Mouse (Mus musculus): Measurements from ENCODE around the gene Cyp4a31. TPM values are rescaled to one million over a fixed set of nuclear protein-coding genes. Genes with fewer than 3 reads are reported as not detected.
"Not testable (repeated sequence)": the region's sequence is repeated elsewhere in the genome, so short reads cannot be mapped to it uniquely, and the experiment has no call there.

Gene Cyp4a31
- polyA plus RNA-seq, 1 experiment = not detected

- no peaks in the 10 kb centered on the region for H3K27me3 ChIP-seq (ENCODE audit: control insufficient read depth, insufficient read depth, insufficient read length)
- no peaks in the 10 kb centered on the region for H3K36me3 ChIP-seq (ENCODE audit: control insufficient read depth, insufficient read depth)
- H3K79me3 ChIP-seq (ENCODE audit: low read depth) = no peaks in the 10 kb centered on the region
- TF ChIP-seq MAX (IDR thresholded peaks at IDR 0.05) (no peak), MYOD1 (IDR thresholded peaks at IDR 0.05; ENCODE audit: control insufficient read depth, insufficient read length, low read depth) (no peak), FOSL1 (IDR thresholded peaks at IDR 0.05; ENCODE audit: insufficient read depth, low read length, poor library complexity, severe bottlenecking) (no peak), MYOG (IDR thresholded peaks at IDR 0.05; ENCODE audit: control insufficient read depth, extremely low read depth, insufficient read length) (no peak), CTCF (IDR thresholded peaks at IDR 0.05; ENCODE audit: control insufficient read depth, insufficient read depth, insufficient read length) (no peak), CEBPB (IDR thresholded peaks at IDR 0.05; ENCODE audit: low read depth) (no peak), USF1 (IDR thresholded peaks at IDR 0.05; ENCODE audit: low read depth) (no peak)
- H3ac ChIP-seq (ENCODE audit: control insufficient read depth, insufficient read length, low read depth) = no peak overlapping the region
- H3K4me3 ChIP-seq (ENCODE audit: insufficient read depth, poor library complexity, severe bottlenecking) = no peak overlapping the region
- H3K79me2 ChIP-seq (ENCODE audit: control insufficient read depth, insufficient read depth) = no peaks in the 10 kb centered on the region
Observed at GRCm38 (mm10) chr4:115546141-115546828, 17.2 kb upstream of the Cyp4a31 start.

- no peaks in the 10 kb centered on the region for H3K79me3 ChIP-seq (ENCODE audit: low read depth)
- H3K79me2 ChIP-seq (ENCODE audit: control insufficient read depth, insufficient read depth) = no peaks in the 10 kb centered on the region
- no peaks in the 10 kb centered on the region for H3K36me3 ChIP-seq (ENCODE audit: control insufficient read depth, insufficient read depth)
- H3K27me3 ChIP-seq (ENCODE audit: control insufficient read depth, insufficient read depth, insufficient read length) = no peaks in the 10 kb centered on the region
- H3K4me3 ChIP-seq (ENCODE audit: insufficient read depth, poor library complexity, severe bottlenecking) = no peak overlapping the region
- TF ChIP-seq MYOG (IDR thresholded peaks at IDR 0.05; ENCODE audit: control insufficient read depth, extremely low read depth, insufficient read length) (no peak), CEBPB (IDR thresholded peaks at IDR 0.05; ENCODE audit: low read depth) (no peak), FOSL1 (IDR thresholded peaks at IDR 0.05; ENCODE audit: insufficient read depth, low read length, poor library complexity, severe bottlenecking) (no peak), USF1 (IDR thresholded peaks at IDR 0.05; ENCODE audit: low read depth) (no peak), MYOD1 (IDR thresholded peaks at IDR 0.05; ENCODE audit: control insufficient read depth, insufficient read length, low read depth) (no peak), MAX (IDR thresholded peaks at IDR 0.05) (no peak)
- no peak overlapping the region for H3ac ChIP-seq (ENCODE audit: control insufficient read depth, insufficient read length, low read depth)
Observed at GRCm38 (mm10) chr4:115552726-115553125, 10.7 kb upstream of the Cyp4a31 start.

GRCm38 (mm10) chr4:115555513-115555912 is 7.9 kb upstream of the Cyp4a31 start:
- H3ac ChIP-seq (ENCODE audit: control insufficient read depth, insufficient read length, low read depth) = no peak overlapping the region
- no peaks in the 10 kb centered on the region for H3K27me3 ChIP-seq (ENCODE audit: control insufficient read depth, insufficient read depth, insufficient read length)
- no peak overlapping the region for H3K4me3 ChIP-seq (ENCODE audit: insufficient read depth, poor library complexity, severe bottlenecking)
- no peaks in the 10 kb centered on the region for H3K79me3 ChIP-seq (ENCODE audit: low read depth)
- no peaks in the 10 kb centered on the region for H3K36me3 ChIP-seq (ENCODE audit: control insufficient read depth, insufficient read depth)
- H3K79me2 ChIP-seq (ENCODE audit: control insufficient read depth, insufficient read depth) = no peaks in the 10 kb centered on the region
- TF ChIP-seq MYOD1 (IDR thresholded peaks at IDR 0.05; ENCODE audit: control insufficient read depth, insufficient read length, low read depth) (no peak), MAX (IDR thresholded peaks at IDR 0.05) (no peak), CEBPB (IDR thresholded peaks at IDR 0.05; ENCODE audit: low read depth) (no peak), CTCF (IDR thresholded peaks at IDR 0.05; ENCODE audit: control insufficient read depth, insufficient read depth, insufficient read length) (no peak), USF1 (IDR thresholded peaks at IDR 0.05; ENCODE audit: low read depth) (no peak), MYOG (IDR thresholded peaks at IDR 0.05; ENCODE audit: control insufficient read depth, extremely low read depth, insufficient read length) (no peak), FOSL1 (IDR thresholded peaks at IDR 0.05; ENCODE audit: insufficient read depth, low read length, poor library complexity, severe bottlenecking) (no peak)

- TF ChIP-seq CTCF (IDR thresholded peaks at IDR 0.05; ENCODE audit: control insufficient read depth, insufficient read depth, insufficient read length) = no peak
- TF ChIP-seq MYOG (IDR thresholded peaks at IDR 0.05; ENCODE audit: control insufficient read depth, extremely low read depth, insufficient read length) = no peak
- no peak for TF ChIP-seq CEBPB (IDR thresholded peaks at IDR 0.05; ENCODE audit: low read depth)
- no peak for TF ChIP-seq MYOD1 (IDR thresholded peaks at IDR 0.05; ENCODE audit: control insufficient read depth, insufficient read length, low read depth)
- TF ChIP-seq USF1 (IDR thresholded peaks at IDR 0.05; ENCODE audit: low read depth) = no peak
- TF ChIP-seq MAX (IDR thresholded peaks at IDR 0.05) = no peak
- TF ChIP-seq FOSL1 (IDR thresholded peaks at IDR 0.05; ENCODE audit: insufficient read depth, low read length, poor library complexity, severe bottlenecking) = no peak
- H3K27me3 ChIP-seq (ENCODE audit: control insufficient read depth, insufficient read depth, insufficient read length) = no peaks in the 10 kb centered on the region
Observed at GRCm38 (mm10) chr4:115557861-115558561, 5.4 kb upstream of the Cyp4a31 start.

GRCm38 (mm10) chr4:115561236-115561635 is 2.2 kb upstream of the Cyp4a31 start:
- H3K36me3 ChIP-seq (ENCODE audit: control insufficient read depth, insufficient read depth); H3K79me3 ChIP-seq (ENCODE audit: low read depth); H3ac ChIP-seq (ENCODE audit: control insufficient read depth, insufficient read length, low read depth); H3K79me2 ChIP-seq (ENCODE audit: control insufficient read depth, insufficient read depth); H3K27me3 ChIP-seq (ENCODE audit: control insufficient read depth, insufficient read depth, insufficient read length); H3K4me3 ChIP-seq (ENCODE audit: insufficient read depth, poor library complexity, severe bottlenecking): not testable (repeated sequence)

More at GRCm38 (mm10) chr4:115557861-115558561, 5.4 kb upstream of the Cyp4a31 start:
- Histone ChIP-seq H3ac (ENCODE audit: control insufficient read depth, insufficient read length, low read depth) (no peak overlapping the region), H3K4me3 (ENCODE audit: insufficient read depth, poor library complexity, severe bottlenecking) (no peak overlapping the region), H3K79me2 (ENCODE audit: control insufficient read depth, insufficient read depth) (no peaks in the 10 kb centered on the region), H3K36me3 (ENCODE audit: control insufficient read depth, insufficient read depth) (no peaks in the 10 kb centered on the region), H3K79me3 (ENCODE audit: low read depth) (no peaks in the 10 kb centered on the region)

- H3K79me2 ChIP-seq (ENCODE audit: control insufficient read depth, insufficient read depth); H3K79me3 ChIP-seq (ENCODE audit: low read depth); H3K4me3 ChIP-seq (ENCODE audit: insufficient read depth, poor library complexity, severe bottlenecking); H3K27me3 ChIP-seq (ENCODE audit: control insufficient read depth, insufficient read depth, insufficient read length); H3K36me3 ChIP-seq (ENCODE audit: control insufficient read depth, insufficient read depth); H3ac ChIP-seq (ENCODE audit: control insufficient read depth, insufficient read length, low read depth): not testable (repeated sequence)
Observed at GRCm38 (mm10) chr4:115564469-115565225, 1.2 kb downstream of the Cyp4a31 start.
